ENCODE assay signal across 34 mouse cellular contexts in genomic region chr10:42856574-42856973, GRCm38 (mm10).
"Had no signal": no experiment of that assay in that cellular context is flagged by ENCODE, and none has a peak within 500 bp of the region (broad histone marks: within the 10 kb centered on the region; RNA-seq: fewer than 3 reads in every experiment).

No protein-coding gene starts in this region.

- H3K4me3 ChIP-seq: heart, embryonic 10.5 days; heart, embryonic 12.5 days; heart, embryonic 13.5 days; heart, embryonic 15.5 days; hindbrain, embryonic 10.5 days; hindbrain, embryonic 12.5 days; hindbrain, embryonic 13.5 days; hindbrain, embryonic 15.5 days; intestine, embryonic 15.5 days; kidney, embryonic 15.5 days; layer of hippocampus, adult 2 months had no signal

- H3K27me3 ChIP-seq: heart, embryonic 12.5 days; heart, embryonic 13.5 days; heart, embryonic 15.5 days; hindbrain, embryonic 12.5 days; hindbrain, embryonic 15.5 days; intestine, embryonic 15.5 days had no signal

- H3K36me3 ChIP-seq: heart, embryonic 10.5 days; heart, embryonic 12.5 days; heart, embryonic 13.5 days; heart, embryonic 15.5 days; hindbrain, embryonic 10.5 days; hindbrain, embryonic 12.5 days; hindbrain, embryonic 13.5 days; hindbrain, embryonic 15.5 days; intestine, embryonic 15.5 days; kidney, embryonic 15.5 days had no signal

- H3K9me3 ChIP-seq: heart, embryonic 15.5 days; hindbrain, embryonic 12.5 days; hindbrain, embryonic 13.5 days; hindbrain, embryonic 15.5 days; intestine, embryonic 15.5 days had no signal

- H3K4me2 ChIP-seq: heart, embryonic 11.5 days; heart, embryonic 12.5 days; heart, embryonic 13.5 days; heart, embryonic 15.5 days; hindbrain, embryonic 12.5 days; hindbrain, embryonic 13.5 days; hindbrain, embryonic 14.5 days; hindbrain, embryonic 15.5 days; intestine, embryonic 15.5 days; kidney, embryonic 15.5 days had no signal

- H3K27ac ChIP-seq: heart, embryonic 10.5 days; heart, embryonic 13.5 days; heart, embryonic 15.5 days; hindbrain, embryonic 10.5 days; hindbrain, embryonic 12.5 days; hindbrain, embryonic 13.5 days; hindbrain, embryonic 14.5 days; hindbrain, embryonic 15.5 days; hindbrain, postnatal 0 days; intestine, embryonic 15.5 days; layer of hippocampus, adult 2 months had no signal

- DNase-seq: heart, postnatal 10 days; heart, postnatal 14 days; heart, postnatal 36 days; heart, postnatal 4 days; kidney, adult 11 months; kidney, adult 18-20 months; kidney, adult 2 months; kidney, adult 8-10 months; kidney, adult 9 months; kidney, postnatal 10 days; kidney, postnatal 14 days; kidney, postnatal 25 days; kidney, postnatal 36 days; kidney, postnatal 4 days; layer of hippocampus, adult 9-11 months; layer of hippocampus, postnatal 36 days had no signal

- ATAC-seq: hindbrain, embryonic 16.5 days; hindbrain, postnatal 0 days; inflammation-experienced regulatory T-cells, adult 6 months; intestine, embryonic 15.5 days; intestine, embryonic 16.5 days; intestine, postnatal 0 days had no signal

- H3K9ac ChIP-seq: heart, embryonic 12.5 days; heart, embryonic 13.5 days; heart, embryonic 15.5 days; hindbrain, embryonic 12.5 days; hindbrain, embryonic 13.5 days; hindbrain, embryonic 14.5 days; hindbrain, embryonic 15.5 days; intestine, embryonic 15.5 days; kidney, embryonic 15.5 days had no signal
